Mouse (Mus musculus): ENCODE measurements at regions not wholly inside any gene's neighbourhood (a gene's known extent, or its start where the extent isn't known, plus 50 kb on each side); places are given as distances from the start of the nearest gene placed in this dataset.

- TF ChIP-seq GATA1 (IDR thresholded peaks at IDR 0.05; ENCODE audit: low read length) (no peak), TAL1 (IDR thresholded peaks at IDR 0.05; ENCODE audit: low read length) (no peak)
Observed at GRCm38 (mm10) chr13:101190249-101190830, 357.1 kb upstream of the Slc30a5 start.
